Mouse (Mus musculus): ENCODE results near the gene Slc15a3. TPM values are rescaled to one million over a fixed set of nuclear protein-coding genes. Genes with fewer than 3 reads are reported as not detected.

Gene Slc15a3
- polyA plus RNA-seq, 1 experiment from 2014 or later: 2.3 TPM

DNA sequence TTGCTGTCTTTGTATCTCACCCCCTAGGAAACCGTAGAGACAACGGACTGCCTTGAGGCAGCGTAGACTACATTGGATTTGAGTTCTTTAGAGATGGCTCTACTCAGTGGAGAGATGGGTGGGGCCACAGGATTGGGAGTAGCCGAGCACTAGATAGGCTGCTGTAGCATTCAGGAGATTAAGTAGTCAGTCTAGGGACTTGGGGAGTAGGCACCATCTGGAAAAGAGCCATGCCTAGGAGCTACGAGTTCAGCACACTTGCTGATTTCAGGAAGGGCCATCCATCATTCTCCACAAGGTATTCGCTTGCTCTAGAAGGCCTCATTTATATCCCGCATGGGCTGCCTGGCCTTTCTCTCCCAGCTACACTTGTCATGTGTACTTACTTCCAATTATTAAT lies 6.6 kb downstream of the Slc15a3 start:
- Histone ChIP-seq H3K9ac (no peak overlapping the region), H3K9me3 (replicated peaks) (no peaks in the 10 kb centered on the region), H3K4me1 (peaks cover 6% of the 10 kb centered on the region; the same call in 1 of the 2 replicates), H3K27me3 (no peaks in the 10 kb centered on the region), H3K4me2 (replicated peaks) (no peak overlapping the region), H3K36me3 (no peaks in the 10 kb centered on the region), H3K27ac (replicated peaks) (no peak overlapping the region), H3K4me3 (replicated peaks) (no peak overlapping the region)
- WGBS: 61% methylated on average over 7 of the region's 7 CpGs
- ATAC-seq (ENCODE audit: insufficient number of reproducible peaks, low FRiP score, low TSS enrichment, low read depth): 0 out of 2 replicates have a peak, but pooled peaks have one; percentile 44

DNA sequence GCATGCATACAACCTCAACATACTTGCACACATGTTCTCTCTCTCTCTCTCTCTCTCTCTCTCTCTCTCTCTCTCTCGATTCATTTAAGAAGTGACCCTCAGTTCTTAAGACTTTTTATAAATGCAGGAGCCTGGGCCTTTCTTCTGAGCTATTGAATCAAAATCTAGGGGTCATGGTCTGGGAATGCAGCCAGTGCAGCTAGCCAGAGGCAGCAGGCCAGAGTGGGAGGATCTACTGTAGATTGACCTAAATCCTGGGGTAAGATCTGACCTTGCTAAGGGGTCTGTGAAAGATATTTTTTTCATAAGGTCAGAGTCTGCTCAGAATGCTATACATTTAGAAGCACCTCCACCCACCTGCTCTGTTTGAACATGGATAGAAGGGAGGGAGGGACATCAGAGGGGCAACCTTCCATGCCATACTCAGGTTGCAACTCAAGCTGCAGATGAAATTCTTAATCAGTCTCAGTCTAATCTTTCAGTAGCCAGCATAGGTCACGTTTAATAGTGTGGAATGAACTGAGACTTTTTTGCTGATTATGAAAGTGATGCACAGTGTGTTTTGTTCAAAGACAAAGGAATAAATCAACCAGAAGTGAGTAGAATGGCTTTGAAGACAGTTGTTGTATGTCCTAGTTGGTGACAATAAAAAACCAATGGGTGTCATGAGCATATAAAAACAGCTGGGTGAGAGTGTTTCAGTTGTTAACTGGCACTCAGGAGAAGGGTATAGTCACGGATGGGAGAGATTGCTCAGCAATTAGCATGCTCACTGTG lies 8.0 kb downstream of the Slc15a3 start:
- WGBS: 47% methylated on average over 3 of the region's 3 CpGs
- Histone ChIP-seq H3K4me2 (replicated peaks) (no peak overlapping the region), H3K4me3 (replicated peaks) (no peak overlapping the region), H3K4me1 (no peaks in the 10 kb centered on the region), H3K27me3 (no peaks in the 10 kb centered on the region), H3K9ac (no peak overlapping the region), H3K27ac (replicated peaks) (no peak overlapping the region), H3K9me3 (replicated peaks) (no peaks in the 10 kb centered on the region), H3K36me3 (no peaks in the 10 kb centered on the region)
- no peak for ATAC-seq (ENCODE audit: insufficient number of reproducible peaks, low FRiP score, low TSS enrichment, low read depth)

- Histone ChIP-seq H3K36me3 (peaks cover 37% of the 10 kb centered on the region), H3K9ac (no peak overlapping the region), H3K4me2 (replicated peaks) (no peak overlapping the region), H3K4me1 (0 out of 2 replicates have a peak, but pooled peaks cover 4% of the 10 kb centered on the region), H3K27ac (replicated peaks) (peak overlapping the region; percentile 36; the same call in 1 of the 2 replicates), H3K9me3 (replicated peaks) (no peaks in the 10 kb centered on the region), H3K27me3 (no peaks in the 10 kb centered on the region), H3K4me3 (replicated peaks) (no peak overlapping the region)
- 72% methylated on average over 3 of the region's 3 CpGs for WGBS
- no peak for ATAC-seq (ENCODE audit: insufficient number of reproducible peaks, low FRiP score, low TSS enrichment, low read depth)
These were observed 15.9 kb downstream of the Slc15a3 start for GRCm38 (mm10) chr19:10855422-10855821.

DNA sequence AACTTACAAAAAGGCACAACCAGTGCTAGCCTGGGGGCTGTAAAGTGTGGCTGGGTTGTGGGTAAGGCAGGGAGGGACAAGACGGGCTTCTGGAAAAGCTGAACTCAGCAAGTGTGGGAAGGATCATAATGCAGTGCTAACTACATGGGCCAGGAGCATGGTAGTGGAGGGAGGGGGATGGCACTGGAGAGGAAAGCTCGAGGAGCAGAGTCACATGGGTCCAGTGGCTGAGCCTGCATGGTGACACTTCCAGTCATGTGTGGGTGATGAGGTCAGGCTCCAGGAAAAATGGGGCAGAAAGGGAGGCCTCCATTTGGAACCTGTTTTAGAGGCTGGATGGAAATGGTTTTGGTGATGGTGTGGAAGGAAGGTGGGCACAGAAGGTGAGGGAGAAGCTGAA lies 17.0 kb downstream of the Slc15a3 start:
- Histone ChIP-seq H3K9me3 (replicated peaks) (no peaks in the 10 kb centered on the region), H3K4me2 (replicated peaks) (no peak overlapping the region), H3K9ac (no peak overlapping the region), H3K4me3 (replicated peaks) (no peak overlapping the region), H3K27me3 (no peaks in the 10 kb centered on the region), H3K4me1 (0 out of 2 replicates have a peak, but pooled peaks cover 4% of the 10 kb centered on the region), H3K36me3 (peaks cover 48% of the 10 kb centered on the region), H3K27ac (replicated peaks) (0 out of 2 replicates have a peak overlapping the region, but pooled peaks have one; percentile 36)
- 39% methylated on average over 2 of the region's 2 CpGs for WGBS
- peak; percentile 49; the same call in 1 of the 2 replicates for ATAC-seq (ENCODE audit: insufficient number of reproducible peaks, low FRiP score, low TSS enrichment, low read depth)

- Histone ChIP-seq H3K4me3 (replicated peaks) (no peak overlapping the region), H3K4me1 (0 out of 2 replicates have a peak, but pooled peaks cover 4% of the 10 kb centered on the region), H3K27me3 (no peaks in the 10 kb centered on the region), H3K9ac (no peak overlapping the region), H3K36me3 (peaks cover 83% of the 10 kb centered on the region), H3K27ac (replicated peaks) (no peak overlapping the region), H3K9me3 (replicated peaks) (no peaks in the 10 kb centered on the region), H3K4me2 (replicated peaks) (no peak overlapping the region)
- WGBS: 51% methylated on average over 22 of the region's 22 CpGs
- no peak; the same call in 1 of the 2 replicates for ATAC-seq (ENCODE audit: insufficient number of reproducible peaks, low FRiP score, low TSS enrichment, low read depth)
These were observed 20.6 kb downstream of the Slc15a3 start for GRCm38 (mm10) chr19:10860072-10860497.

GRCm38 (mm10) chr19:10866351-10866750 lies 26.8 kb downstream of the Slc15a3 start:
- H3K36me3 ChIP-seq: peaks cover 60% of the 10 kb centered on the region
- H3K9me3 ChIP-seq (replicated peaks): no peaks in the 10 kb centered on the region
- H3K27me3 ChIP-seq: no peaks in the 10 kb centered on the region
- WGBS: 92% methylated on average over 13 of the region's 13 CpGs
- H3K27ac ChIP-seq (replicated peaks): no peak overlapping the region
- no peak overlapping the region for H3K4me2 ChIP-seq (replicated peaks)
- H3K4me1 ChIP-seq: peaks cover 34% of the 10 kb centered on the region
- no peak overlapping the region for H3K4me3 ChIP-seq (replicated peaks)
- H3K9ac ChIP-seq: no peak overlapping the region
- no peak for ATAC-seq (ENCODE audit: insufficient number of reproducible peaks, low FRiP score, low TSS enrichment, low read depth)

- Histone ChIP-seq H3K9ac (peak overlapping the region; percentile 74), H3K27ac (replicated peaks) (no peak overlapping the region), H3K4me1 (peaks cover 34% of the 10 kb centered on the region), H3K9me3 (replicated peaks) (no peaks in the 10 kb centered on the region), H3K27me3 (no peaks in the 10 kb centered on the region), H3K36me3 (peaks cover 61% of the 10 kb centered on the region), H3K4me3 (replicated peaks) (peak overlapping the region; percentile 75), H3K4me2 (replicated peaks) (peak overlapping the region; percentile 79)
- 23% methylated on average over 5 of the region's 5 CpGs for WGBS
- no peak for ATAC-seq (ENCODE audit: insufficient number of reproducible peaks, low FRiP score, low TSS enrichment, low read depth)
These were observed 28.6 kb downstream of the Slc15a3 start for GRCm38 (mm10) chr19:10867946-10868622.

DNA sequence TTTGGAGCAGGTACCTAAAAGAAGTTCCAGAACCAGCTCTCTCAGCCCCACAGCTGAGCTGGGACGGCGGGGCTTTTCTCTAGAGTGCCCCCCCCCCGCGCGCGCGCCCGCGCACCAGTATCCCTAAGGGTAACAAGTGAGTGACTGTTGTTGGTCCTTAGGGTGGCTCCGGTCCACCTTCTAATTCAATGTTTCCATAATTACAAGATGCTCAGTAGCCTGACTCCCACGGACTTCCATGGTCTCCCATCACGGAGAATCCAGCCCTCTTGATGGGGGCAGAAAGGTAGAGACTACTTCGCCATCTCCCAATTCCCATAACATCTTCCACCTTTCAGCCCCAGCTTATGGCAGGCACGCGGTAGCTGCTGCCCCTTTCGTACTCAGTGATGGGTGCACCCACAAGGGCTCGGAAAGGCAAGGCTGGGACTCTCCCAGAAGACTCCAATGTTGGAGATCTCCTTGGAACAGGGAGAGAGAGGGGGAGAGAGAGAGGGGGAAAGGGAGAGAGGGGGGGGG lies 29.2 kb downstream of the Slc15a3 start:
- Histone ChIP-seq H3K9ac (peak overlapping the region; percentile 74), H3K4me3 (replicated peaks) (peak overlapping the region; percentile 75), H3K4me1 (peaks cover 34% of the 10 kb centered on the region), H3K36me3 (peaks cover 61% of the 10 kb centered on the region), H3K9me3 (replicated peaks) (no peaks in the 10 kb centered on the region), H3K4me2 (replicated peaks) (peak overlapping the region; percentile 79), H3K27ac (replicated peaks) (peak overlapping the region; percentile 91; the same call in 1 of the 2 replicates), H3K27me3 (no peaks in the 10 kb centered on the region)
- no peak for ATAC-seq (ENCODE audit: insufficient number of reproducible peaks, low FRiP score, low TSS enrichment, low read depth)
- under 1% methylated on average over 17 of the region's 17 CpGs for WGBS

DNA sequence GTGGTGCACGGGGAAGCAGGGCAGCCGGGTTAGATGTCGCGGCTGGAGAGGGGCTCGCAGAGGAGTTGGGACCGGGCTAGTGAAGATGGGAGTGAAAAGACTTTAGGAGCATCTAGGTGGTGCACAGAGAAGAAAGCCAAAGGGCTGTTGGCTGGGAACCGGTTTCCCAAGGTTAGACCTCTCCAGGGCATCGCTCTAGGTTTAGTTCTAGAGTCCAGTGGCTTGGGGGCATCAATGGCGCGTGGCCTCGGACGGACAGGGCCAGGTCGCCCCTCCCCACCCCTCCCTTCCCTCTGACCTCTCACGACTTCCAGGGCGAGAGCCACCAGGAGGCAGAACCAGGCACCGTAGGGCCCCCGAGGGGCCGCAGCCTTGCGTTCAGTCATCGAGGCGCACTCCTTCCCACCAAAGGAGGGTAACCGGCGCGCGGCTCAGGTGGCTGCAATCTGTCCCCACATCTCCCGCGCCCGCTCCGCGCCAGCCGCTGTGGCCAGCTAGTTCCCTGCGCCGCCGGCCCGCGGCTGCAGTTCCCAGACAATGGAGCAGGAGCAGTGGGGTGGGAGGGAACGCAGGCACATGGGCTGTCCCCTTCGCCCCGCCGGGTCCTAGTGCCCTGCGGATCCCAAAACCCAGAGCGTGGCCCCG lies 29.8 kb downstream of the Slc15a3 start:
- peak overlapping the region; percentile 75 for H3K4me3 ChIP-seq (replicated peaks)
- peak overlapping the region; percentile 91 for H3K27ac ChIP-seq (replicated peaks)
- peak overlapping the region; percentile 79 for H3K4me2 ChIP-seq (replicated peaks)
- peaks cover 61% of the 10 kb centered on the region for H3K36me3 ChIP-seq
- H3K9ac ChIP-seq: peak overlapping the region; percentile 74
- no peaks in the 10 kb centered on the region for H3K27me3 ChIP-seq
- WGBS: under 1% methylated on average over 42 of the region's 43 CpGs
- H3K4me1 ChIP-seq: peaks cover 34% of the 10 kb centered on the region
- peak; percentile 92 for ATAC-seq (ENCODE audit: insufficient number of reproducible peaks, low FRiP score, low TSS enrichment, low read depth)
- H3K9me3 ChIP-seq (replicated peaks): no peaks in the 10 kb centered on the region

DNA sequence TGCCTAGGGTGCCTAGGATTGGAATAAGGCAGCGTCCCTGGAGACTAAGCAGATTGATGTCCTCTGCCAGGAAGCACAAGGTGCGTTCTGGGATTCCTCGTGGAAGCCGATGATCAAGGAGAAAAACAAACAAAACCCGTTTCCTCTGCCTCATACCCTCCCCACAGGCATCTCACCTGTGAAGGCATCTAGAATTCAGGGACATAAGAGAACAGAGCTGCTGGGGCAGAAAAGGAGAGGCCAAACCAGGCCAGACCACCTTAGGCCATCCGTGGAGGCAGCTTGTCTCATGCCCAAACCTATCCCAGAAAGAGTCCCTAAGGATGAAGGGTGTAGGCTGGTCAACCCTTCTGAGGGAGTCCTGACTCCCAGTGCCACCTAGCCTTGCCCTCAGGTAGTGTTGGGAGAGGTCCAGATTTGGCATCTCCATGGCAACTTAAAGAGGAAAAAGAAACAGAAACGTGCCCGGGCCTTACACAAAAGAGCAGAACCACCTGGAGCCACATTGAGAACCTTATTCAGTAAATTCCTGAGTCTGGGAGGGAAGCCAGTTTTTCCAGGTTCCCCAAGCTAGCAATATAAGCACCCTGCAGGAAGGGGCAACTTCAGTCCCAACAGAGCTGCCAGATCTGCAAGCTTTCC lies 30.5 kb downstream of the Slc15a3 start, which contains the start of gene Tmem132a:
Tmem132a (minus strand) TSS at position 55 of the 642 bp plus-strand sequence.
- peak within 1 kb of the TSS; percentile 75 for H3K4me3 ChIP-seq (replicated peaks)
- ATAC-seq (ENCODE audit: insufficient number of reproducible peaks, low FRiP score, low TSS enrichment, low read depth): peak; percentile 37
- H3K9ac ChIP-seq: peak within 1 kb of the TSS; percentile 74
- peaks cover 56% of the 10 kb centered on the region for H3K36me3 ChIP-seq
- no peaks in the 10 kb centered on the region for H3K27me3 ChIP-seq
- peaks cover 34% of the 10 kb centered on the region for H3K4me1 ChIP-seq
- H3K4me2 ChIP-seq (replicated peaks): peak within 1 kb of the TSS; percentile 79
- peak within 1 kb of the TSS; percentile 91 for H3K27ac ChIP-seq (replicated peaks)
- H3K9me3 ChIP-seq (replicated peaks): no peaks in the 10 kb centered on the region
- 4% methylated on average over 8 of the region's 8 CpGs for WGBS
